Mouse (Mus musculus): Measurements from ENCODE around the gene Rplp0. TPM values are rescaled to one million over a fixed set of nuclear protein-coding genes. Genes with fewer than 3 reads are reported as not detected.

Rplp0 gene
- polyA plus RNA-seq, 1 experiment from 2014 or later = 832 TPM

DNA sequence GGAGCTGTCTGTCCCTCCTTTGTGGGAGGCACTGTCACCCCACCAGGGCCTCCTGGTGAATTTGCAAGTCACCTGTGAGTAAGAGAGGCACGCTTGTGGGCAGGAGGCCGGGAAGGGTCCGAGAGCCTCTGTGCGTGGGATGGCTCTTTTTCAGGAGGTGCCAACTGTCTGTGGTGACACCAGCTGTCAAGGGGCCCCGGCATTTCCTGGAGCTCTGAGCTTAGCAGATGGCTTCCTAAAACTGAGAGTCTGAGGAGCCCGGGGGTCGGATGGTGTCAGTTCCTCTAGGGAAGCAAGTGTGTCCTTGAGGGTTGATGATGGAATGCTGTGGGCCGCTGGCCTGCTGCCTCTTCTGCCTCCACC, 28.8 kb upstream of the Rplp0 start:
- 63% methylated on average over 8 of the region's 8 CpGs for WGBS
- Histone ChIP-seq H3K27me3 (replicated peaks; ENCODE audit: control insufficient read depth, insufficient read depth, low read length) (no peaks in the 10 kb centered on the region), H3K36me3 (ENCODE audit: control insufficient read depth, insufficient read depth) (0 out of 2 replicates have a peak, but pooled peaks cover 4% of the 10 kb centered on the region), H3K9ac (ENCODE audit: low read depth, low read length) (peak overlapping the region; percentile 31; the same call in 1 of the 2 replicates), H3K4me3 (ENCODE audit: low read depth, low read length) (no peak overlapping the region), H3K9me3 (ENCODE audit: control insufficient read depth) (no peaks in the 10 kb centered on the region), H3K4me1 (replicated peaks; ENCODE audit: control insufficient read depth, insufficient read depth, low read length) (peaks cover 51% of the 10 kb centered on the region), H3K27ac (ENCODE audit: low read depth, low read length) (peak overlapping the region; percentile 63; the same call in 1 of the 2 replicates), H3K4me2 (replicated peaks; ENCODE audit: low read depth) (no peak overlapping the region)
- TF ChIP-seq CTCF (IDR thresholded peaks at IDR 0.05; ENCODE audit: low read depth) = no peak
- no peak for ATAC-seq

DNA sequence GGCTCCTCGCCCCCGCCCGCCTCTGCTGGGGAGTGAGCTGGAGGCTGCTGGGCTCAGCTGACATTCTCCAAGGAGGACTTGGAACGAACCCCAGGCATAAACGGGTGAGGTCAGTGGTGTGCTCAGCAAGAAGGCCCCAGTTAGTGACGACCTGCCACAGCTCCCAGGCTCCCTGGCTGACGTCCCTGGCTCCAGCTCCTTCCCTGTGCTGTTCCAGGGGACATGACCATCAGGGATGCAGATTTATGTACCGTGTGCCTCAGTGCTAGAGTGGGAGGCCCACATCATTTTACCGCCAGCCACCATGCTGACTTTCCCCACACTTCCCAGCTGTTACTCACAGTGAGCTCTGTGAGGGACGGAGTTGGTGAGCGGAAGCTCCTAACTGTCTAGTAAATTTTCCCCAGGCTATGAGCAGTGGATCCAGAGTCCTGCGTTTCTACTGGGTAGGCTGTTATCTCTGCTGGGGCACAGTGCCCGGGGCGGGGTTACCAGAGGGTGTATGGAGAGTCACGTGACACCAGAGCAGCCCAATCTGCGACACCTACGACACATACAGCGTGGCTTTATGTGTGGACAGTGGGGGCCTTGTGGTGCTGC, 27.5 kb upstream of the Rplp0 start:
- H3K9me3 ChIP-seq (ENCODE audit: control insufficient read depth) = no peaks in the 10 kb centered on the region
- TF ChIP-seq CTCF (IDR thresholded peaks at IDR 0.05; ENCODE audit: low read depth) = no peak
- peak; percentile 84 for ATAC-seq
- H3K4me1 ChIP-seq (replicated peaks; ENCODE audit: control insufficient read depth, insufficient read depth, low read length) = peaks cover 52% of the 10 kb centered on the region
- WGBS = 10% methylated on average over 18 of the region's 18 CpGs
- peak overlapping the region; percentile 54 for H3K4me2 ChIP-seq (replicated peaks; ENCODE audit: low read depth)
- H3K4me3 ChIP-seq (ENCODE audit: low read depth, low read length) = peak overlapping the region; percentile 16; the same call in 1 of the 2 replicates
- H3K27ac ChIP-seq (ENCODE audit: low read depth, low read length) = peak overlapping the region; percentile 86
- H3K36me3 ChIP-seq (ENCODE audit: control insufficient read depth, insufficient read depth) = no peaks in the 10 kb centered on the region
- no peaks in the 10 kb centered on the region for H3K27me3 ChIP-seq (replicated peaks; ENCODE audit: control insufficient read depth, insufficient read depth, low read length)
- peak overlapping the region; percentile 34; the same call in 1 of the 2 replicates for H3K9ac ChIP-seq (ENCODE audit: low read depth, low read length)

DNA sequence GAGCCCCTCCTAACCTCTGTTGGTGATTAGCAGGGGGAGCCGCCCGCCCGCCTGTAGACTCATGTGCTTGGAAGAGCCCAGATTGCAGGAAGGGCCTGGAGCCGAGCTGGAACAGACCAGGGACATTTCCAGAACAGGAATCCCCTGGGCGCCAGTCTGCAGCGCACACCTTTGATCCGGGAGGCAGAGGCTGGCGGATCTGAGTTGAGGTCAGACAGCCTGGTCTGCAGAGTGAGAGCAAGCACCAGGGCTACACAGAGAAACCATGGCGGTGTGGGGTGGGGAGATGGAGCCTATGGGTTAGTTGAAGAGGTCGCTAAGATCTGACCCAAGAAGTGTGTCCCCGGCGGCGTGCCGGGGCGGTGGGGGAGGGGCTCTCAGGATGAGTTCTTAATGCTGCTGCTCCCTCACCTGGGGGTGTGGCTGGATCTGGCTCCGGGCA, 25.0 kb upstream of the Rplp0 start:
- H3K9ac ChIP-seq (ENCODE audit: low read depth, low read length) = 0 out of 2 replicates have a peak overlapping the region, but pooled peaks have one; percentile 3
- 14% methylated on average over 16 of the region's 16 CpGs for WGBS
- H3K4me2 ChIP-seq (replicated peaks; ENCODE audit: low read depth) = peak overlapping the region; percentile 45
- no peaks in the 10 kb centered on the region for H3K9me3 ChIP-seq (ENCODE audit: control insufficient read depth)
- H3K36me3 ChIP-seq (ENCODE audit: control insufficient read depth, insufficient read depth) = no peaks in the 10 kb centered on the region
- H3K27ac ChIP-seq (ENCODE audit: low read depth, low read length) = peak overlapping the region; percentile 86
- H3K4me3 ChIP-seq (ENCODE audit: low read depth, low read length) = 0 out of 2 replicates have a peak overlapping the region, but pooled peaks have one; percentile 5
- no peaks in the 10 kb centered on the region for H3K27me3 ChIP-seq (replicated peaks; ENCODE audit: control insufficient read depth, insufficient read depth, low read length)
- no peak for ATAC-seq
- TF ChIP-seq CTCF (IDR thresholded peaks at IDR 0.05; ENCODE audit: low read depth) = no peak
- H3K4me1 ChIP-seq (replicated peaks; ENCODE audit: control insufficient read depth, insufficient read depth, low read length) = peaks cover 64% of the 10 kb centered on the region

DNA sequence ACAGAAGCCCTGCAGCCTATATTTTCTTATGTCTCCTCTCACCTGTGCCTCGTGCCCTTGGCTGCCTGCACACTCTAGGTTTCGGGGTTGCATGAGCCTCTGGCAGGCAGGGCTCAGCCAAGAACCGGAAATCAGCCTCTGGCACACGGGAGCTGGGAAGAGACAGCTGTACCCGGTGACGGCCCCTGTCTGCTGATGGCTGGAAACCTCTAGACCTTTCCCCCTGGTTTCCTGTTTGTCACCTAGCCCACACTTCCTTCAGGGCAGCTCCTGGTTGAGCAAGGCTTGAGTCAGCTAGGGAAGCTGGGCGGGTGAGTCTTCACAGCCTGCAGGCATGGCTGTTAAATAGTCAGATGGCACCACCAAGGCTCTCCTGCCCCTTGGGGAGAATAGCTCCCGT, 24.4 kb upstream of the Rplp0 start:
- Histone ChIP-seq H3K4me3 (ENCODE audit: low read depth, low read length) (no peak overlapping the region), H3K27me3 (replicated peaks; ENCODE audit: control insufficient read depth, insufficient read depth, low read length) (no peaks in the 10 kb centered on the region), H3K4me2 (replicated peaks; ENCODE audit: low read depth) (peak overlapping the region; percentile 45), H3K9me3 (ENCODE audit: control insufficient read depth) (no peaks in the 10 kb centered on the region), H3K4me1 (replicated peaks; ENCODE audit: control insufficient read depth, insufficient read depth, low read length) (peaks cover 64% of the 10 kb centered on the region), H3K27ac (ENCODE audit: low read depth, low read length) (peak overlapping the region; percentile 86), H3K9ac (ENCODE audit: low read depth, low read length) (peak overlapping the region; percentile 34; the same call in 1 of the 2 replicates), H3K36me3 (ENCODE audit: control insufficient read depth, insufficient read depth) (no peaks in the 10 kb centered on the region)
- no peak for TF ChIP-seq CTCF (IDR thresholded peaks at IDR 0.05; ENCODE audit: low read depth)
- 22% methylated on average over 8 of the region's 8 CpGs for WGBS
- ATAC-seq = no peak

DNA sequence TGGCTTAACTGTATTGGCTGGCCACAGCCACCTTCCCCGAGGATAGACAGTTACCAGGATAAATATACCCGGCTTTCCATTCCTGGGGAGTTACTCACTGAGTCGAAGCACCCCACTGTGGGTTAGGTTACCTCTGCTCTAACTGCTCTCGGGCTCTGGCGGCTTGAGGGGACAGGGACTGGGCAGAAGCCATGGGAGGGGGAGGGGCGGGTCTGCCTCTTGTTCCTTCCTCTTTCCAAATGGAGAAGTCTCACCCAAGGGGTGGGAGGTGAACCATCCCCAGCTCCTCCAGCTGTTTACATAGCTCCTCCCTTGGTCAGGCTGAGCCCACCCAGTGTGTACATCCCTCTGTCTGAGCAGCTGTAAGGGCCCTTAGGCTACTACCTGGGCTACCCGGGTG, 23.6 kb upstream of the Rplp0 start:
- TF ChIP-seq CTCF (IDR thresholded peaks at IDR 0.05; ENCODE audit: low read depth) = no peak
- no peak for ATAC-seq
- 44% methylated on average over 6 of the region's 7 CpGs for WGBS
- Histone ChIP-seq H3K27ac (ENCODE audit: low read depth, low read length) (peak overlapping the region; percentile 86), H3K4me2 (replicated peaks; ENCODE audit: low read depth) (peak overlapping the region; percentile 24; the same call in 1 of the 2 replicates), H3K36me3 (ENCODE audit: control insufficient read depth, insufficient read depth) (no peaks in the 10 kb centered on the region), H3K9ac (ENCODE audit: low read depth, low read length) (no peak overlapping the region), H3K9me3 (ENCODE audit: control insufficient read depth) (no peaks in the 10 kb centered on the region), H3K4me3 (ENCODE audit: low read depth, low read length) (no peak overlapping the region), H3K4me1 (replicated peaks; ENCODE audit: control insufficient read depth, insufficient read depth, low read length) (peaks cover 57% of the 10 kb centered on the region), H3K27me3 (replicated peaks; ENCODE audit: control insufficient read depth, insufficient read depth, low read length) (no peaks in the 10 kb centered on the region)

DNA sequence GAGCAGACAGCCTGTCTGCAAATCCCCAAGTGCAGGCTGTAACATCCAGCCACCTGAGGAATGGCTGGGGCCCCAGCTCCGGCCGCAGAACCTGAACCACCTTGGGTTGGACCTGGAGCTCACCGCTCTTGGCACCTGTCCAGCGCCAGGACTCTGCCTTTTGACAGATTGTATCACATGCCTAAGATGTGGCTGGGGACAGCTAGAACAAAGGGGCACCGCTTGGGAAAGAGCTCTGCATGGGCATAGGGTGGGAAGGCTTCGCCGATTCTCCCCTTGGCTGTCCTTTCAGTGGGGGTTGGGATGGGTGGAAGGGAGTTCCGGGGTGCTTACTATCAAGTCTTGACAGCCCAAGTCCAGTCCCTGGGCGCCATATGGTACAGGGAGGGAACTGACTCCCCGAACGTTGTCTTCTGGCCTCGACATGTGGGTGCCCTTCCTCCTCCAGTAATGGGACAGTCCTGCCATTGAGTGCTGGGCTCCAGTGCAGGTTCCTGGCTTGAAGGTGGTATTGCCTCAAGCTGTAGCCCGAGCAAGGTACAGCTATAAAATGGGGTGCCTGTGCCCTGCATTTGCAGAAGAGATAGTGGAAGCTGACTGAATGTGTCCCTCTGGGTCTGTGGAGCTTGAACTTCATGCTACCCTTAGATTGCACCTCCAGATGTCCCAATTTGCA, 21.1 kb upstream of the Rplp0 start:
- H3K27me3 ChIP-seq (replicated peaks; ENCODE audit: control insufficient read depth, insufficient read depth, low read length) = no peaks in the 10 kb centered on the region
- ATAC-seq = peak; percentile 67
- H3K9ac ChIP-seq (ENCODE audit: low read depth, low read length) = peak overlapping the region; percentile 31
- H3K4me3 ChIP-seq (ENCODE audit: low read depth, low read length) = peak overlapping the region; percentile 5; the same call in 1 of the 2 replicates
- H3K4me1 ChIP-seq (replicated peaks; ENCODE audit: control insufficient read depth, insufficient read depth, low read length) = peaks cover 38% of the 10 kb centered on the region
- H3K27ac ChIP-seq (ENCODE audit: low read depth, low read length) = peak overlapping the region; percentile 87
- peak overlapping the region; percentile 55 for H3K4me2 ChIP-seq (replicated peaks; ENCODE audit: low read depth)
- H3K9me3 ChIP-seq (ENCODE audit: control insufficient read depth) = no peaks in the 10 kb centered on the region
- 29% methylated on average over 13 of the region's 13 CpGs for WGBS
- no peak for TF ChIP-seq CTCF (IDR thresholded peaks at IDR 0.05; ENCODE audit: low read depth)
- no peaks in the 10 kb centered on the region for H3K36me3 ChIP-seq (ENCODE audit: control insufficient read depth, insufficient read depth)

Data from intestine, postnatal 0 days (tissue).